Mouse (Mus musculus): Measurements from ENCODE around the gene Chn2.
"Not testable (repeated sequence)": the region's sequence is repeated elsewhere in the genome, so short reads cannot be mapped to it uniquely, and the experiment has no call there.

Gene Chn2

GRCm38 (mm10) chr6:54160677-54161076 is 121.3 kb downstream of the Chn2 start:
- no peak for DNase-seq

GRCm38 (mm10) chr6:54161246-54161645 is 121.9 kb downstream of the Chn2 start:
- DNase-seq: no peak

- DNase-seq: no peak
These were observed 123.0 kb downstream of the Chn2 start for GRCm38 (mm10) chr6:54162321-54162720.

GRCm38 (mm10) chr6:54162786-54163185 is 123.4 kb downstream of the Chn2 start:
- DNase-seq: peak; percentile 8

GRCm38 (mm10) chr6:54163702-54164101 is 124.3 kb downstream of the Chn2 start:
- no peak for DNase-seq

- DNase-seq: no peak
These were observed 125.4 kb downstream of the Chn2 start for GRCm38 (mm10) chr6:54164777-54165176.

GRCm38 (mm10) chr6:54165246-54165645 is 125.9 kb downstream of the Chn2 start:
- no peak for DNase-seq

- no peak for DNase-seq
These were observed 126.5 kb downstream of the Chn2 start for GRCm38 (mm10) chr6:54165863-54166262.

GRCm38 (mm10) chr6:54166991-54167546 is 127.7 kb downstream of the Chn2 start:
- no peak for DNase-seq

- DNase-seq: no peak
These were observed 131.0 kb downstream of the Chn2 start for GRCm38 (mm10) chr6:54170286-54170894.

- no peak for DNase-seq
These were observed 132.0 kb downstream of the Chn2 start for GRCm38 (mm10) chr6:54171385-54171784.

- no peak for DNase-seq
These were observed 136.3 kb downstream of the Chn2 start for GRCm38 (mm10) chr6:54175473-54176215.

- not testable (repeated sequence) for DNase-seq
These were observed 137.7 kb downstream of the Chn2 start for GRCm38 (mm10) chr6:54177081-54177480.

- no peak for DNase-seq
These were observed 139.9 kb downstream of the Chn2 start for GRCm38 (mm10) chr6:54179056-54179873.

- DNase-seq: no peak
These were observed 140.5 kb downstream of the Chn2 start for GRCm38 (mm10) chr6:54179874-54180212.

- DNase-seq: peak; percentile 49
These were observed 144.6 kb downstream of the Chn2 start for GRCm38 (mm10) chr6:54183825-54184578.

GRCm38 (mm10) chr6:54193631-54194305 is 154.4 kb downstream of the Chn2 start:
- DNase-seq: no peak

- DNase-seq: no peak
These were observed 158.6 kb downstream of the Chn2 start for GRCm38 (mm10) chr6:54197821-54198412.

GRCm38 (mm10) chr6:54199516-54199915 is 160.2 kb downstream of the Chn2 start:
- no peak for DNase-seq

GRCm38 (mm10) chr6:54200031-54200722 is 160.8 kb downstream of the Chn2 start:
- DNase-seq: no peak

Measured in right cerebral cortex, adult 18-20 months (tissue).